Mouse (Mus musculus): ENCODE measurements around the gene Dnmt1. TPM values are rescaled to one million over a fixed set of nuclear protein-coding genes. Genes with fewer than 3 reads are reported as not detected.

The Dnmt1 gene
- polyA plus RNA-seq, 1 experiment, result 45.0 TPM

DNA sequence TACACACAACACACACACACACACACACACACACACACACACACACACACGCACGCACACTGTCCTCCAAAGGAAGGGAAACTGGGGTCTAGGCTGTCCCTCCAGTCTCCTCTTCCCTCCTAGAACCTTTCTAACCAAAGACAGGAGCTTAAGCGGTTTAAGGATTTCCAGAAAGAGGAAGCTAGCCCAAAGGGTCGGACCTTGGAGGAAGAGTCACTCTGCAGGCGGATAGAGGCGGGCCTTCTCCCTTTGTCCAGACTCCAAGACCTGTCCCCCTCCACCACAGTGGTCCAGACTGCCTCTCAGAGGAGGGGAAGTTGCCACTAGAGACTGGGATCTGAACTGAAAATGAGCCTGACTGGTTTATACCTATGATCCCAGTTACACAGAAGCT lies 14.0 kb upstream of the Dnmt1 start:
- 68% methylated on average over 6 of the region's 6 CpGs for WGBS
- no peak for DNase-seq
- no peak overlapping the region for H3K4me3 ChIP-seq (replicated peaks; ENCODE audit: insufficient read depth, low read depth, low read length)
- TF ChIP-seq POLR2A (IDR thresholded peaks at IDR 0.05; ENCODE audit: borderline replicate concordance, insufficient read depth, low read length), result no peak
- no peak for TF ChIP-seq CTCF (IDR thresholded peaks at IDR 0.05; ENCODE audit: borderline replicate concordance, insufficient read depth, low read depth, low read length)
- 0 out of 2 replicates have a peak, but pooled peaks cover 3% of the 10 kb centered on the region for H3K4me1 ChIP-seq (ENCODE audit: control insufficient read depth, insufficient read depth, low read length)
- no peak overlapping the region for H3K27ac ChIP-seq (ENCODE audit: insufficient read depth, low read length)
- peaks cover 1% of the 10 kb centered on the region; the same call in 1 of the 2 replicates for H3K27me3 ChIP-seq (ENCODE audit: control insufficient read depth, insufficient read depth, low read length)

GRCm38 (mm10) chr9:20973001-20973681 lies 13.5 kb upstream of the Dnmt1 start:
- Histone ChIP-seq H3K4me1 (ENCODE audit: control insufficient read depth, insufficient read depth, low read length) (0 out of 2 replicates have a peak, but pooled peaks cover 3% of the 10 kb centered on the region), H3K27me3 (ENCODE audit: control insufficient read depth, insufficient read depth, low read length) (peaks cover 1% of the 10 kb centered on the region; the same call in 1 of the 2 replicates), H3K4me3 (replicated peaks; ENCODE audit: insufficient read depth, low read depth, low read length) (no peak overlapping the region), H3K27ac (ENCODE audit: insufficient read depth, low read length) (no peak overlapping the region)
- DNase-seq, result no peak
- no peak for TF ChIP-seq CTCF (IDR thresholded peaks at IDR 0.05; ENCODE audit: borderline replicate concordance, insufficient read depth, low read depth, low read length)
- TF ChIP-seq POLR2A (IDR thresholded peaks at IDR 0.05; ENCODE audit: borderline replicate concordance, insufficient read depth, low read length), result no peak
- 93% methylated on average over 4 of the region's 4 CpGs for WGBS

DNA sequence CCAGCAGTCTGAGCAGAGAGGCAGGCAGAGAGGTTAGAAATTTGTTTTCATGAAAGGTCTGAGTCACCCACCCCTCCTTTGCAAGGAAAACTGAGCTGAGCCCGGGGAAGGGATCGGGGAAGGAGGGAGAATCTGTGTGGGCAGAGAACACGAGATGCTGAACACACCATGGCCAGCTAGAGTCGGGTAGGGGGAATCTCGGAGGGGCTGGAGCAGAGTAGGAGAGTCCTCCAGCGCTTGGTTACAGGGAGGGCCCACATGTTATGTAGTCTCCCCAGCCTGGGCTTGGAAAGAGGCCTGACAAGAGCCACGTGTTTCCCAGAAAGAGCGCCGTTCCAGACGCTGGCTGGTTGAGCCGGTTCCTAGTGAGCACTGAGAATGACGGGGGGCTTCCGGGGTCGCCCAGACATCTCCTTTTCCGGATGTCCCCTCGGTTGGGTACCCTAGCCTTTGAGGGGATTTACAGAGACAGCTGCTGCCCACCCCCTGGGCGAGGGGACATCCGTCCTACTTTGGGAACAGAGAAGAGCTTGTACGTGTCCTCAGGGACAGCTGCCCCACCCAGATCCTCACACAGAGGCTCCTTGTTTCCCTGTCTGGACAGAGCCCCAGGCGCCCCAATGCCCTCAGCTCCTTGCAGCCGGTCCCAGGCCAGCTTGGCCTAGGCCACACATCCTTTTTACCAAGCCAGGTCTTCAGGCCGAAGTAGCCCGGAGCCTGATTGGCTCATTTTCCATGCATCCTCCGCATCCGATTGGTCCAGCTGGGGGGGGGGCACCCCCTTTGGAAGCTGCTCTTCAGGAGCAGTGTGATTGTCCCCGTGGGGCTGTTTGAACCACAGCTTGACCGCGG lies 12.7 kb upstream of the Dnmt1 start:
- DNase-seq, result peak; percentile 31 to 59
- Histone ChIP-seq H3K4me3 (replicated peaks; ENCODE audit: insufficient read depth, low read depth, low read length) (no peak overlapping the region), H3K4me1 (ENCODE audit: control insufficient read depth, insufficient read depth, low read length) (0 out of 2 replicates have a peak, but pooled peaks cover 3% of the 10 kb centered on the region), H3K27ac (ENCODE audit: insufficient read depth, low read length) (no peak overlapping the region), H3K27me3 (ENCODE audit: control insufficient read depth, insufficient read depth, low read length) (peaks cover 1% of the 10 kb centered on the region; the same call in 1 of the 2 replicates)
- no peak for TF ChIP-seq CTCF (IDR thresholded peaks at IDR 0.05; ENCODE audit: borderline replicate concordance, insufficient read depth, low read depth, low read length)
- no peak for TF ChIP-seq POLR2A (IDR thresholded peaks at IDR 0.05; ENCODE audit: borderline replicate concordance, insufficient read depth, low read length)
- WGBS, result 21% methylated on average over 28 of the region's 28 CpGs

DNA sequence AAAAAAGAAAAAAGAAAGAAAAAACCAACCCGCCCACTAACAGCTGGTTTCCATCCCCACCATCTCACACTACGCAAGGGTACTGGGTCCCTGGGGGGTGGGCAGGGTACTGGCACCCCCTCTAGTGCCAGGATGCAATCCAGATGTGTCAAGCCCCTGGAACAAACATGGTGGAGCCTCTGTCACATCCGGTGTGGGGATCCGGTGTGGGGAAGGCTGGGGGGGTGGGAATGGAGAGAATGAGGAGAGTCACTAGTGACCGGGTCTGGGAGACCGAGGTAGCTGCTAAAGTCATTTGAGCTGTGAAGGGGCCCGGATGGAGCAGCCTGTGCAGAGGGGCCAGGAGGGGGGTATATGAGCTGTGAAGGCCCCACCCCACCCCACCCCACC lies 12.1 kb upstream of the Dnmt1 start:
- H3K4me3 ChIP-seq (replicated peaks; ENCODE audit: insufficient read depth, low read depth, low read length), result no peak overlapping the region
- TF ChIP-seq CTCF (IDR thresholded peaks at IDR 0.05; ENCODE audit: borderline replicate concordance, insufficient read depth, low read depth, low read length) (no peak), POLR2A (IDR thresholded peaks at IDR 0.05; ENCODE audit: borderline replicate concordance, insufficient read depth, low read length) (no peak)
- 83% methylated on average over 7 of the region's 7 CpGs for WGBS
- no peak overlapping the region for H3K27ac ChIP-seq (ENCODE audit: insufficient read depth, low read length)
- H3K27me3 ChIP-seq (ENCODE audit: control insufficient read depth, insufficient read depth, low read length), result peaks cover 1% of the 10 kb centered on the region; the same call in 1 of the 2 replicates
- no peak for DNase-seq
- 0 out of 2 replicates have a peak, but pooled peaks cover 1% of the 10 kb centered on the region for H3K4me1 ChIP-seq (ENCODE audit: control insufficient read depth, insufficient read depth, low read length)

DNA sequence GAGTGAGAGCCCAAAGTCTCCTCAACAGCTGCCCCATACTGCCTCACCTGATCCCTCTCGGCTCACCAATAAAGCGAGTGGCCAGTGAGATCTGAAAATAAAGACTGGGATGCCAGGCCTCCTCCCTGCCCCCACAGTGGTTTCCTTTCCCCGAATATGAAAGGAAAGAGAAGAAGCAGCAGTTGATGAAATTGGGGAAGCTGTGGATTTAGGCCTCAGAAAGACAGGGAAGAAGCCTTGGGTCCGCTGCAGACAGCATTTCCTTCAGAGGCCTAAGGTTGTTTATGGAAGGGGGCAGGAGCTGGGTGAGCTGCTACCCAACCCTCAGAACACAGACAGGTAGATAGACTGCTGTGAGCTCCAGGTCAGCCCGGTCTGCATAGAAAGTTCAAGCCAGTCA lies 7.1 kb upstream of the Dnmt1 start:
- H3K27ac ChIP-seq (ENCODE audit: insufficient read depth, low read length), result no peak overlapping the region
- H3K4me3 ChIP-seq (replicated peaks; ENCODE audit: insufficient read depth, low read depth, low read length), result no peak overlapping the region
- no peaks in the 10 kb centered on the region for H3K4me1 ChIP-seq (ENCODE audit: control insufficient read depth, insufficient read depth, low read length)
- DNase-seq, result no peak
- WGBS, result 80% methylated on average over 5 of the region's 5 CpGs
- TF ChIP-seq POLR2A (IDR thresholded peaks at IDR 0.05; ENCODE audit: borderline replicate concordance, insufficient read depth, low read length), result no peak
- no peak for TF ChIP-seq CTCF (IDR thresholded peaks at IDR 0.05; ENCODE audit: borderline replicate concordance, insufficient read depth, low read depth, low read length)
- H3K27me3 ChIP-seq (ENCODE audit: control insufficient read depth, insufficient read depth, low read length), result no peaks in the 10 kb centered on the region

- no peak for DNase-seq
- H3K4me3 ChIP-seq (replicated peaks; ENCODE audit: insufficient read depth, low read depth, low read length), result no peak overlapping the region
- WGBS, result 80% methylated on average over 3 of the region's 3 CpGs
- H3K27me3 ChIP-seq (ENCODE audit: control insufficient read depth, insufficient read depth, low read length), result no peaks in the 10 kb centered on the region
- H3K4me1 ChIP-seq (ENCODE audit: control insufficient read depth, insufficient read depth, low read length), result no peaks in the 10 kb centered on the region
- H3K27ac ChIP-seq (ENCODE audit: insufficient read depth, low read length), result no peak overlapping the region
- TF ChIP-seq CTCF (IDR thresholded peaks at IDR 0.05; ENCODE audit: borderline replicate concordance, insufficient read depth, low read depth, low read length), result no peak
- TF ChIP-seq POLR2A (IDR thresholded peaks at IDR 0.05; ENCODE audit: borderline replicate concordance, insufficient read depth, low read length), result no peak
Measured at GRCm38 (mm10) chr9:20966008-20966407, 6.3 kb upstream of the Dnmt1 start.

DNA sequence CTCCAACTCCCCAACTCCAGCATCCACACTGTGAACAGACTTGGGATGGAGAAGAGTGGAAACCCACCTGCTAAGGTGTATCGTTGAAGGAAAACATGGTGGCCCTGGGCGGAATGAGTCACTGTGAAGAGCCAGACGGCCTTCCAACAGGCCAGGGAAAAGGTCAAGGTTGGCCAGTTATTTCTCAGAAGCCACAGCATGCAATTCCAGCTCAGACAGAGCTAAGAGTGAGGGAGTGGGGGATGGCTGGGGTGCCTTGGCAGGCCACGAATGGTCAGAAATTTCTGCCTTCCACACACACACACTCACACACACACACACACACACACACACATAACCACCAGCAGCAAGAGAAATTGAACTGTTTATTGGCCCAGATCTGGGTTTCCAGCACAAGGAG lies 5.9 kb upstream of the Dnmt1 start:
- WGBS, result 85% methylated on average over 4 of the region's 4 CpGs

More for the DNA sequence above, 5.9 kb upstream of the Dnmt1 start:
- no peak overlapping the region for H3K27ac ChIP-seq (ENCODE audit: insufficient read depth, low read length)
- no peak overlapping the region for H3K4me3 ChIP-seq (replicated peaks; ENCODE audit: insufficient read depth, low read depth, low read length)
- TF ChIP-seq POLR2A (IDR thresholded peaks at IDR 0.05; ENCODE audit: borderline replicate concordance, insufficient read depth, low read length), result no peak
- TF ChIP-seq CTCF (IDR thresholded peaks at IDR 0.05; ENCODE audit: borderline replicate concordance, insufficient read depth, low read depth, low read length), result no peak
- no peaks in the 10 kb centered on the region for H3K27me3 ChIP-seq (ENCODE audit: control insufficient read depth, insufficient read depth, low read length)
- H3K4me1 ChIP-seq (ENCODE audit: control insufficient read depth, insufficient read depth, low read length), result no peaks in the 10 kb centered on the region
- no peak for DNase-seq

Measured in cerebellum, adult 2 months (tissue).